Mouse (Mus musculus): Measurements from ENCODE around the gene Bms1. TPM values are rescaled to one million over a fixed set of nuclear protein-coding genes. Genes with fewer than 3 reads are reported as not detected.
A peak's percentile ranks its signal among the peaks of the same experiment; 100 is the strongest.

Gene Bms1
- 26.0 and 28.1 TPM in 2 replicates for polyA plus RNA-seq (2015; fragmentation: Nextera tagmentation; extraction: Ambion mirVana)

- Histone ChIP-seq H3K27ac (replicated peaks) (peak within 1 kb of the TSS; percentile 94), H3K9ac (replicated peaks) (peak within 1 kb of the TSS; percentile 97), H3K36me3 (peaks cover 25% of the 10 kb centered on the region), H3K9me3 (no peaks in the 10 kb centered on the region), H3K27me3 (no peaks in the 10 kb centered on the region), H3K4me3 (peak within 1 kb of the TSS; percentile 99), H3K4me1 (peaks cover 18% of the 10 kb centered on the region), H3K4me2 (replicated peaks) (peak within 1 kb of the TSS; percentile 70)
- WGBS: under 1% methylated on average over 67 of the region's 67 CpGs
- ATAC-seq (replicated peaks): peak; percentile 98
These were observed at the start of gene Bms1 for GRCm38 (mm10) chr6:118419050-118419920. Gene Bms1, minus strand, starts transcription at chr6:118419474.

GRCm38 (mm10) chr6:118462069-118462705 is 42.9 kb upstream of the Bms1 start:
- Histone ChIP-seq H3K9me3 (no peaks in the 10 kb centered on the region), H3K36me3 (peaks cover 28% of the 10 kb centered on the region), H3K4me3 (no peak overlapping the region), H3K4me2 (replicated peaks) (no peak overlapping the region), H3K27ac (replicated peaks) (no peak overlapping the region), H3K9ac (replicated peaks) (no peak overlapping the region), H3K4me1 (no peaks in the 10 kb centered on the region), H3K27me3 (peaks cover 9% of the 10 kb centered on the region)
- no peak for ATAC-seq (replicated peaks)
- 80% methylated on average over 15 of the region's 15 CpGs for WGBS

- Histone ChIP-seq H3K9me3 (no peaks in the 10 kb centered on the region), H3K4me2 (replicated peaks) (no peak overlapping the region), H3K27ac (replicated peaks) (no peak overlapping the region), H3K4me3 (no peak overlapping the region), H3K4me1 (peaks cover 21% of the 10 kb centered on the region), H3K27me3 (no peaks in the 10 kb centered on the region), H3K9ac (replicated peaks) (no peak overlapping the region), H3K36me3 (0 out of 2 replicates have a peak, but pooled peaks cover 6% of the 10 kb centered on the region)
- 94% methylated on average over 1 of the region's 1 CpGs for WGBS
- ATAC-seq (replicated peaks): no peak
These were observed 38.5 kb upstream of the Bms1 start for GRCm38 (mm10) chr6:118457726-118458125.

- WGBS: under 1% methylated on average over 43 of the region's 43 CpGs
These were observed 35.9 kb upstream of the Bms1 start, which contains the start of gene Zfp248 for GRCm38 (mm10) chr6:118455042-118455631. Gene Zfp248, minus strand, starts transcription at chr6:118455528.

GRCm38 (mm10) chr6:118454452-118454851 is 35.2 kb upstream of the Bms1 start:
- peak overlapping the region; percentile 87 for H3K4me3 ChIP-seq
- ATAC-seq (replicated peaks): no peak; the same call in none of the 2 replicates
- WGBS: 47% methylated on average over 8 of the region's 8 CpGs
- no peaks in the 10 kb centered on the region for H3K27me3 ChIP-seq
- H3K36me3 ChIP-seq: no peaks in the 10 kb centered on the region
- H3K9me3 ChIP-seq: no peaks in the 10 kb centered on the region
- peak overlapping the region; percentile 99 for H3K27ac ChIP-seq (replicated peaks)
- H3K9ac ChIP-seq (replicated peaks): peak overlapping the region; percentile 95
- H3K4me1 ChIP-seq: peaks cover 21% of the 10 kb centered on the region
- H3K4me2 ChIP-seq (replicated peaks): peak overlapping the region; percentile 80

More at GRCm38 (mm10) chr6:118455042-118455631, 35.9 kb upstream of the Bms1 start, which contains the start of gene Zfp248:
- ATAC-seq (replicated peaks): peak; percentile 99
- no peaks in the 10 kb centered on the region for H3K27me3 ChIP-seq
- H3K4me2 ChIP-seq (replicated peaks): peak within 1 kb of the TSS; percentile 80
- H3K4me3 ChIP-seq: peak within 1 kb of the TSS; percentile 87
- no peaks in the 10 kb centered on the region for H3K36me3 ChIP-seq
- H3K9ac ChIP-seq (replicated peaks): peak within 1 kb of the TSS; percentile 95
- no peaks in the 10 kb centered on the region for H3K9me3 ChIP-seq
- peaks cover 21% of the 10 kb centered on the region for H3K4me1 ChIP-seq
- H3K27ac ChIP-seq (replicated peaks): peak within 1 kb of the TSS; percentile 99

- H3K36me3 ChIP-seq: peaks cover 49% of the 10 kb centered on the region
- no peak overlapping the region for H3K9ac ChIP-seq (replicated peaks)
- no peaks in the 10 kb centered on the region for H3K27me3 ChIP-seq
- no peaks in the 10 kb centered on the region for H3K9me3 ChIP-seq
- H3K27ac ChIP-seq (replicated peaks): no peak overlapping the region
- WGBS: 90% methylated on average over 4 of the region's 4 CpGs
- no peak overlapping the region for H3K4me3 ChIP-seq
- no peaks in the 10 kb centered on the region for H3K4me1 ChIP-seq
- H3K4me2 ChIP-seq (replicated peaks): no peak overlapping the region
- ATAC-seq (replicated peaks): no peak
These were observed 12.2 kb upstream of the Bms1 start for GRCm38 (mm10) chr6:118431502-118431901.

GRCm38 (mm10) chr6:118426666-118427065 is 7.4 kb upstream of the Bms1 start:
- Histone ChIP-seq H3K4me3 (no peak overlapping the region), H3K4me2 (replicated peaks) (no peak overlapping the region), H3K4me1 (no peaks in the 10 kb centered on the region), H3K9ac (replicated peaks) (no peak overlapping the region), H3K36me3 (peaks cover 39% of the 10 kb centered on the region), H3K27me3 (no peaks in the 10 kb centered on the region), H3K9me3 (no peaks in the 10 kb centered on the region), H3K27ac (replicated peaks) (no peak overlapping the region)
- no peak for ATAC-seq (replicated peaks)
- 85% methylated on average over 1 of the region's 1 CpGs for WGBS

- no peaks in the 10 kb centered on the region for H3K9me3 ChIP-seq
- no peak overlapping the region for H3K4me3 ChIP-seq
- 82% methylated on average over 1 of the region's 1 CpGs for WGBS
- H3K36me3 ChIP-seq: peaks cover 74% of the 10 kb centered on the region
- H3K9ac ChIP-seq (replicated peaks): no peak overlapping the region
- H3K27ac ChIP-seq (replicated peaks): no peak overlapping the region
- no peak for ATAC-seq (replicated peaks)
- no peaks in the 10 kb centered on the region for H3K4me1 ChIP-seq
- no peak overlapping the region for H3K4me2 ChIP-seq (replicated peaks)
- no peaks in the 10 kb centered on the region for H3K27me3 ChIP-seq
These were observed 8.8 kb downstream of the Bms1 start for GRCm38 (mm10) chr6:118410428-118410827.

GRCm38 (mm10) chr6:118408510-118408909 is 10.8 kb downstream of the Bms1 start:
- no peaks in the 10 kb centered on the region for H3K27me3 ChIP-seq
- no peak overlapping the region for H3K4me3 ChIP-seq
- no peak overlapping the region for H3K9ac ChIP-seq (replicated peaks)
- H3K36me3 ChIP-seq: peaks cover 77% of the 10 kb centered on the region
- no peak for ATAC-seq (replicated peaks)
- no peak overlapping the region for H3K27ac ChIP-seq (replicated peaks)
- H3K9me3 ChIP-seq: no peaks in the 10 kb centered on the region
- H3K4me1 ChIP-seq: no peaks in the 10 kb centered on the region
- H3K4me2 ChIP-seq (replicated peaks): no peak overlapping the region
- WGBS: 93% methylated on average over 5 of the region's 5 CpGs

GRCm38 (mm10) chr6:118406421-118406820 is 12.9 kb downstream of the Bms1 start:
- Histone ChIP-seq H3K4me1 (no peaks in the 10 kb centered on the region), H3K9me3 (no peaks in the 10 kb centered on the region), H3K27me3 (no peaks in the 10 kb centered on the region), H3K27ac (replicated peaks) (no peak overlapping the region), H3K4me2 (replicated peaks) (no peak overlapping the region), H3K9ac (replicated peaks) (no peak overlapping the region), H3K4me3 (no peak overlapping the region), H3K36me3 (peaks cover 77% of the 10 kb centered on the region)
- WGBS: 73% methylated on average over 4 of the region's 4 CpGs
- ATAC-seq (replicated peaks): no peak

GRCm38 (mm10) chr6:118390746-118391145 is 28.5 kb downstream of the Bms1 start:
- no peak for ATAC-seq (replicated peaks)
- H3K9ac ChIP-seq (replicated peaks): no peak overlapping the region
- peaks cover 77% of the 10 kb centered on the region for H3K36me3 ChIP-seq
- no peak overlapping the region for H3K27ac ChIP-seq (replicated peaks)
- no peak overlapping the region for H3K4me2 ChIP-seq (replicated peaks)
- no peaks in the 10 kb centered on the region for H3K4me1 ChIP-seq
- H3K9me3 ChIP-seq: no peaks in the 10 kb centered on the region
- H3K4me3 ChIP-seq: no peak overlapping the region
- H3K27me3 ChIP-seq: no peaks in the 10 kb centered on the region

GRCm38 (mm10) chr6:118385962-118386361 is 33.3 kb downstream of the Bms1 start:
- no peaks in the 10 kb centered on the region for H3K9me3 ChIP-seq
- H3K4me1 ChIP-seq: no peaks in the 10 kb centered on the region
- H3K27me3 ChIP-seq: no peaks in the 10 kb centered on the region
- peaks cover 56% of the 10 kb centered on the region for H3K36me3 ChIP-seq
- no peak overlapping the region for H3K4me3 ChIP-seq
- H3K27ac ChIP-seq (replicated peaks): no peak overlapping the region
- no peak overlapping the region for H3K9ac ChIP-seq (replicated peaks)
- H3K4me2 ChIP-seq (replicated peaks): no peak overlapping the region
- WGBS: 92% methylated on average over 3 of the region's 3 CpGs
- no peak for ATAC-seq (replicated peaks)
